ENCODE assay signal across 21 mouse cellular contexts in genomic region chr6:99619964-99620363, GRCm38 (mm10). TPM values are rescaled to one million over a fixed set of nuclear protein-coding genes. Genes with fewer than 3 reads are reported as not detected.
A peak's percentile ranks its signal among the peaks of the same experiment; 100 is the strongest.
DNase-seq lines count a peak whose midpoint lies in the region; ATAC-seq and TF ChIP-seq lines count a peak whose summit lies in the region.
"Had no signal": no experiment of that assay in that cellular context is flagged by ENCODE, and none has a peak within 500 bp of the region (broad histone marks: within the 10 kb centered on the region; RNA-seq: fewer than 3 reads in every experiment).

No protein-coding gene starts in this region.

- no peak overlapping the region for H3K4me3 ChIP-seq in stomach, embryonic 14.5 days (ENCODE audit: low read depth, low read length)
- no peak overlapping the region for H3K4me3 ChIP-seq in stomach, postnatal 0 days (ENCODE audit: low read depth, low read length)
- no peak overlapping the region for H3K4me3 ChIP-seq in limb, embryonic 13.5 days
- H3K4me3 ChIP-seq in midbrain, embryonic 14.5 days (replicated peaks; ENCODE audit: low read depth, low read length): no peak overlapping the region
- H3K4me3 ChIP-seq: heart, embryonic 10.5 days; hindbrain, embryonic 12.5 days; left cerebral cortex, adult 2 months had no signal

- no peak overlapping the region for H3K9ac ChIP-seq in stomach, embryonic 14.5 days (replicated peaks; ENCODE audit: low read depth, low read length)
- H3K9ac ChIP-seq in stomach, postnatal 0 days (ENCODE audit: low read length): no peak overlapping the region
- H3K9ac ChIP-seq in limb, embryonic 13.5 days: no peak overlapping the region
- H3K9ac ChIP-seq in midbrain, embryonic 14.5 days (replicated peaks; ENCODE audit: low read length): no peak overlapping the region
- H3K9ac ChIP-seq: hindbrain, embryonic 12.5 days; liver, embryonic 14.5 days had no signal

- H3K4me2 ChIP-seq in stomach, embryonic 14.5 days (replicated peaks; ENCODE audit: low read depth, low read length): no peak overlapping the region
- H3K4me2 ChIP-seq in stomach, postnatal 0 days (replicated peaks; ENCODE audit: low read depth): no peak overlapping the region
- peak overlapping the region; percentile 30 for H3K4me2 ChIP-seq in limb, embryonic 13.5 days (replicated peaks)
- no peak overlapping the region for H3K4me2 ChIP-seq in midbrain, embryonic 14.5 days (ENCODE audit: low read length)
- H3K4me2 ChIP-seq: hindbrain, embryonic 12.5 days had no signal

- intact Hi-C loops in heart, postnatal 25 days (cut with DNase I): no loop called here

- peak; percentile 73 for DNase-seq in heart, adult 11 months
- no peak for DNase-seq in heart, postnatal 25 days (ENCODE audit: low spot score)
- no peak for DNase-seq in stomach, postnatal 0 days (ENCODE audit: low spot score)
- no peak for DNase-seq in midbrain, embryonic 14.5 days
- no peak for DNase-seq in adrenal gland, postnatal 14 days
- DNase-seq: adrenal gland, adult 8-10 months; cerebellum, postnatal 25 days; gastrocnemius, postnatal 36 days; left cerebral cortex, postnatal 4 days; lung, postnatal 10 days; retina, postnatal 1 day; thymus, postnatal 25 days had no signal

- no peak for TF ChIP-seq CTCF in stomach, postnatal 0 days (IDR thresholded peaks at IDR 0.05; ENCODE audit: low read depth)

- no peaks in the 10 kb centered on the region for H3K27me3 ChIP-seq in stomach, embryonic 14.5 days (ENCODE audit: control insufficient read depth, insufficient read depth, low read length)
- H3K27me3 ChIP-seq in stomach, postnatal 0 days (ENCODE audit: control insufficient read depth, insufficient read depth, low read length): no peaks in the 10 kb centered on the region
- no peaks in the 10 kb centered on the region for H3K27me3 ChIP-seq in limb, embryonic 13.5 days
- H3K27me3 ChIP-seq in midbrain, embryonic 14.5 days (ENCODE audit: control insufficient read depth, insufficient read depth, low read length): no peaks in the 10 kb centered on the region
- H3K27me3 ChIP-seq: hindbrain, embryonic 12.5 days; Patski had no signal

- 0 out of 2 replicates have a peak, but pooled peaks cover 13% of the 10 kb centered on the region for H3K4me1 ChIP-seq in stomach, embryonic 14.5 days (ENCODE audit: control insufficient read depth, insufficient read depth, low read length)
- H3K4me1 ChIP-seq in stomach, postnatal 0 days (replicated peaks; ENCODE audit: control insufficient read depth, insufficient read depth): peaks cover 3% of the 10 kb centered on the region; the same call in 1 of the 2 replicates
- peaks cover 81% of the 10 kb centered on the region for H3K4me1 ChIP-seq in limb, embryonic 13.5 days
- peaks cover 9% of the 10 kb centered on the region for H3K4me1 ChIP-seq in midbrain, embryonic 14.5 days (ENCODE audit: control insufficient read depth, insufficient read depth, low read length)

- ATAC-seq in stomach, embryonic 14.5 days (ENCODE audit: insufficient number of reproducible peaks, insufficient read depth, low FRiP score, low read depth): no peak
- no peak for ATAC-seq in stomach, postnatal 0 days (ENCODE audit: low FRiP score, low TSS enrichment)
- no peak for ATAC-seq in limb, embryonic 13.5 days (ENCODE audit: low FRiP score, low read depth)
- no peak for ATAC-seq in midbrain, embryonic 14.5 days (ENCODE audit: low FRiP score, low TSS enrichment)
- ATAC-seq in CD4-positive, CD25-positive, alpha-beta regulatory T cell, adult 4 months: no peak
- ATAC-seq: forebrain, embryonic 16.5 days; Patski had no signal

- no peaks in the 10 kb centered on the region for H3K9me3 ChIP-seq in stomach, embryonic 14.5 days (ENCODE audit: control insufficient read depth, low read depth, low read length)
- H3K9me3 ChIP-seq in stomach, postnatal 0 days (ENCODE audit: control insufficient read depth, low read length): no peaks in the 10 kb centered on the region
- no peaks in the 10 kb centered on the region for H3K9me3 ChIP-seq in limb, embryonic 13.5 days
- no peaks in the 10 kb centered on the region for H3K9me3 ChIP-seq in midbrain, embryonic 14.5 days (ENCODE audit: control insufficient read depth, low read length)
- H3K9me3 ChIP-seq: heart, embryonic 10.5 days; hindbrain, embryonic 12.5 days had no signal

- H3K27ac ChIP-seq in stomach, embryonic 14.5 days (ENCODE audit: low read length): 0 out of 2 replicates have a peak overlapping the region, but pooled peaks have one; percentile 4
- H3K27ac ChIP-seq in stomach, postnatal 0 days (replicated peaks): no peak overlapping the region
- H3K27ac ChIP-seq in limb, embryonic 13.5 days: peak overlapping the region; percentile 76
- no peak overlapping the region for H3K27ac ChIP-seq in midbrain, embryonic 14.5 days (replicated peaks; ENCODE audit: low read depth, low read length)
- H3K27ac ChIP-seq: heart, embryonic 10.5 days; hindbrain, embryonic 12.5 days; left cerebral cortex, adult 2 months; liver, embryonic 14.5 days had no signal

- H3K36me3 ChIP-seq in stomach, embryonic 14.5 days (ENCODE audit: control insufficient read depth, insufficient read depth, low read length): no peaks in the 10 kb centered on the region
- H3K36me3 ChIP-seq in stomach, postnatal 0 days (ENCODE audit: control insufficient read depth, insufficient read depth, low read length): no peaks in the 10 kb centered on the region
- no peaks in the 10 kb centered on the region for H3K36me3 ChIP-seq in limb, embryonic 13.5 days
- H3K36me3 ChIP-seq in midbrain, embryonic 14.5 days (ENCODE audit: control insufficient read depth, insufficient read depth, low read length): no peaks in the 10 kb centered on the region
- H3K36me3 ChIP-seq: heart, embryonic 10.5 days; hindbrain, embryonic 12.5 days had no signal

- WGBS in stomach, embryonic 14.5 days: 47% methylated on average over 8 of the region's 8 CpGs
- 36% methylated on average over 8 of the region's 8 CpGs for WGBS in stomach, postnatal 0 days
- 29% methylated on average over 8 of the region's 8 CpGs for WGBS in limb, embryonic 13.5 days
- WGBS in midbrain, embryonic 14.5 days: 75% methylated on average over 8 of the region's 8 CpGs

- TF ChIP-seq EP300 in stomach, postnatal 0 days (optimal IDR thresholded peaks at IDR 0.05): no peak

RNA-seq across cellular contexts. Expression of gene Eif4e3, which starts 46.6 kb away (rescaled TPM):
- total RNA-seq in heart, postnatal 25 days (2021): 10 to 100 TPM; 36.9 to 40.7 TPM
- polyA plus RNA-seq in stomach, embryonic 14.5 days (2014; fragmentation: Nextera tagmentation; extraction: Ambion mirVana): 13.5 and 15.1 TPM in 2 replicates
- polyA plus RNA-seq in stomach, postnatal 0 days (2015; fragmentation: Nextera tagmentation; extraction: Ambion mirVana): 7.8 and 8.3 TPM in 2 replicates
- polyA plus RNA-seq in limb, embryonic 13.5 days (2015; fragmentation: Nextera tagmentation; extraction: Ambion mirVana): 17.3 and 18.5 TPM in 2 replicates
- 7.4 and 7.8 TPM in 2 replicates for polyA plus RNA-seq in midbrain, embryonic 14.5 days (2014; fragmentation: Nextera tagmentation; extraction: Ambion mirVana)
- 32.9 and 33.6 TPM in 2 replicates for total RNA-seq in adrenal gland, postnatal 14 days (2021)
- 10 to 100 TPM; 27.0 TPM for polyA plus RNA-seq in CD4-positive, CD25-positive, alpha-beta regulatory T cell, adult 4 months (2017; shearing (Covaris generic))

RNA-seq across cellular contexts. Expression of gene Gm20696, which starts 46.6 kb away (rescaled TPM):
- total RNA-seq in heart, postnatal 25 days (2021): 1 to 10 TPM; 1.5 to 2.7 TPM
- polyA plus RNA-seq in stomach, embryonic 14.5 days (2014; fragmentation: Nextera tagmentation; extraction: Ambion mirVana): 5.6 and 7.0 TPM in 2 replicates
- polyA plus RNA-seq in stomach, postnatal 0 days (2015; fragmentation: Nextera tagmentation; extraction: Ambion mirVana): 1.4 and 1.8 TPM in 2 replicates
- polyA plus RNA-seq in limb, embryonic 13.5 days (2015; fragmentation: Nextera tagmentation; extraction: Ambion mirVana): 6.0 and 6.5 TPM in 2 replicates
- 1.6 and 4.0 TPM in 2 replicates for polyA plus RNA-seq in midbrain, embryonic 14.5 days (2014; fragmentation: Nextera tagmentation; extraction: Ambion mirVana)
- total RNA-seq in adrenal gland, postnatal 14 days (2021): 5.0 and 7.7 TPM in 2 replicates
- polyA plus RNA-seq in CD4-positive, CD25-positive, alpha-beta regulatory T cell, adult 4 months (2017; shearing (Covaris generic)): 10 to 100 TPM; 19.5 to 26.0 TPM

Comparison
In these comparisons a context has a peak if more than half of its experiments do, and no peak if none do; other contexts are left out.
1. H3K27ac ChIP-seq: peak in stomach, embryonic 14.5 days (single experiment) and limb, embryonic 13.5 days (single experiment); none in stomach, postnatal 0 days (single experiment) and midbrain, embryonic 14.5 days (single experiment).